Mouse (Mus musculus) spleen, postnatal 10 days (tissue): Measurements from ENCODE around the gene Zmynd8.

ENCODE experiments used
- DNase-seq, 2 experiments: peaks; one replicate each; pipeline ENCODE4 v3.0.0; 2021 to 2022; ENCODE audit warnings: low spot score in 2 of 2

The Zmynd8 gene

GRCm38 (mm10) chr2:165833468-165833867, 65.3 kb downstream of the Zmynd8 start:
- no peak for DNase-seq

- DNase-seq = no peak
These were observed 66.1 kb downstream of the Zmynd8 start for GRCm38 (mm10) chr2:165832720-165833119.

GRCm38 (mm10) chr2:165832295-165832694, 66.5 kb downstream of the Zmynd8 start:
- no peak for DNase-seq

GRCm38 (mm10) chr2:165831637-165832289, 67.1 kb downstream of the Zmynd8 start:
- no peak for DNase-seq

GRCm38 (mm10) chr2:165828770-165829169, 70.0 kb downstream of the Zmynd8 start:
- no peak for DNase-seq

- peak; percentile 42 to 74 for DNase-seq
These were observed 72.7 kb downstream of the Zmynd8 start for GRCm38 (mm10) chr2:165825964-165826712.

GRCm38 (mm10) chr2:165825261-165825900, 73.4 kb downstream of the Zmynd8 start:
- DNase-seq = no peak

- no peak for DNase-seq
These were observed 74.0 kb downstream of the Zmynd8 start for GRCm38 (mm10) chr2:165824826-165825225.

GRCm38 (mm10) chr2:165822478-165822877, 76.3 kb downstream of the Zmynd8 start:
- DNase-seq = no peak

GRCm38 (mm10) chr2:165821671-165822070, 77.1 kb downstream of the Zmynd8 start:
- no peak for DNase-seq

GRCm38 (mm10) chr2:165820504-165821095, 78.2 kb downstream of the Zmynd8 start:
- DNase-seq = no peak

- no peak for DNase-seq
These were observed 78.7 kb downstream of the Zmynd8 start for GRCm38 (mm10) chr2:165820073-165820472.

- DNase-seq = peak; percentile 50 to 65
These were observed 79.5 kb downstream of the Zmynd8 start for GRCm38 (mm10) chr2:165818985-165819948.

GRCm38 (mm10) chr2:165818570-165818969, 80.2 kb downstream of the Zmynd8 start:
- no peak for DNase-seq

GRCm38 (mm10) chr2:165817437-165817836, 81.4 kb downstream of the Zmynd8 start:
- no peak for DNase-seq

GRCm38 (mm10) chr2:165815103-165815880, 83.5 kb downstream of the Zmynd8 start:
- DNase-seq = no peak

- DNase-seq = no peak
These were observed 85.9 kb downstream of the Zmynd8 start for GRCm38 (mm10) chr2:165812889-165813288.

- peak in 1 of 2 experiments; percentile 70 for DNase-seq
These were observed 87.3 kb downstream of the Zmynd8 start for GRCm38 (mm10) chr2:165811536-165811935.

GRCm38 (mm10) chr2:165809901-165810477, 88.8 kb downstream of the Zmynd8 start:
- DNase-seq = no peak

GRCm38 (mm10) chr2:165809091-165809490, 89.7 kb downstream of the Zmynd8 start:
- no peak for DNase-seq
